Mouse (Mus musculus): ENCODE data around the gene Zcchc14. TPM values are rescaled to one million over a fixed set of nuclear protein-coding genes. Genes with fewer than 3 reads are reported as not detected.

The Zcchc14 gene
- polyA plus RNA-seq, 1 experiment from 2014 or later: 10.9 TPM

DNA sequence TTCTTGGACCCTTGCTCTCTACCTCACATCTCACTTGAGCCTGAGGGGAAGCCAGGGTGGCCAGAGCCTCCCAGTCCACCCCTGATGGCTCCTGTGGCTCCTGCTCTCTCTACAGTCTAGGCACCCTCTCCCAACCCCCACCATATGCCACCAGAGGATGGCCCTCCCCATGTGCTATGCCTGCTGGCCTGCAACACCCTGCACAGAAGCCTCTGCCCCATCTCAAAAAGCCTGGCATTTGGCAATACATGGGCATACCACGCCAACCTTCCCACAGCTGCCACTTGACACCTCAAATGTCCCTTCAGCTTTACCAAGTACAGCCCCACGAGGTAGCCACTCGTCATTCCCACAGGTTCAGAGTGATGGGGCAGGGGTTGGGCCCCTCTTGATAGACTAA is 9.9 kb downstream of the Zcchc14 start:
- peaks cover 66% of the 10 kb centered on the region for H3K4me1 ChIP-seq

DNA sequence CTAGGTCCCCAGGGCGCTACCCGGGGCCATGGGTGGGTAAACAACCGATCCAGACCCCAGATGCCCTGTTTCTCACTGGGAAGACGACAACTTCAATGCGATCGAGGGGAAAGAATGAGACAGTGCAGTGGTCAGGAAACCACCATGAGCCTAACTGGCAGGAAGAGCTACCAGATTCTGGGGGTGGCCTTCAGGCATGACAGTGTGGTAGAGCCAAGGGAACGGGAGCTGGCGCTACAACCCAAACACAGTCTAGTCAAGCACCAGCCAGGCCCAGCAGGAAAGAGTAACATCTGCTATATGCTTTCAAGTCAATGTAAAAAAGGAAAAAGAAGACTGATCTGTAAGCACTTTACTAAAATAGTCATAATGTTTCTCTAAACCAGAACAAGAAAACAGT is 16.5 kb downstream of the Zcchc14 start:
- H3K4me3 ChIP-seq: no peak overlapping the region
- WGBS: 76% methylated on average over 8 of the region's 8 CpGs
- H3K9me3 ChIP-seq: no peaks in the 10 kb centered on the region
- DNase-seq (ENCODE audit: low spot score): no peak
- peaks cover 8% of the 10 kb centered on the region; the same call in 1 of the 2 replicates for H3K36me3 ChIP-seq
- peaks cover 75% of the 10 kb centered on the region for H3K4me1 ChIP-seq
- peak overlapping the region; percentile 42; the same call in 1 of the 2 replicates for H3K27ac ChIP-seq
- no peaks in the 10 kb centered on the region for H3K27me3 ChIP-seq (ENCODE audit: insufficient read depth, poor library complexity, severe bottlenecking)

More for the DNA sequence above, 9.9 kb downstream of the Zcchc14 start:
- Histone ChIP-seq H3K27ac (no peak overlapping the region), H3K9me3 (no peaks in the 10 kb centered on the region), H3K27me3 (ENCODE audit: insufficient read depth, poor library complexity, severe bottlenecking) (no peaks in the 10 kb centered on the region), H3K36me3 (no peaks in the 10 kb centered on the region), H3K4me3 (no peak overlapping the region)
- WGBS: 66% methylated on average over 3 of the region's 3 CpGs
- no peak for DNase-seq (ENCODE audit: low spot score)

DNA sequence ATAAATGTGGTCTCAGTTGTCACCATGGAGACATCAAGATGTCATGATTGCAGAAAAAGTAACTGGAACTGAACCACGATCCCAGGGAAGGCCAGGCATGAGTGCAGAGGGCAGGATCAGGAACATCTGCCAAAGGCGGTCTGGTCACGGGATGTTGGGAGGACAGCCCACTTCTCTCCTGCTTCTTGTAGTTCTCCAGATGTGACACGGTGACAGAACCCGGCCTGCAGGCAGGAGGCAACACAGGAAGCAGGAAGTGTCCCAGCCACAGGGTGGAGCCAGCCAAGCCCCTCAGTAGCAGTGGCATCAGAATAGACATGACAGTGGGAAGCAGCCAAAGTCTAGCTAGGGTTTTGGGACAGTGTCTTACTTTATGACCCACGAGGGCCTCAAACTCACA is 17.2 kb downstream of the Zcchc14 start:
- WGBS: 50% methylated on average over 6 of the region's 6 CpGs
- Histone ChIP-seq H3K4me1 (peaks cover 73% of the 10 kb centered on the region), H3K27ac (peak overlapping the region; percentile 42; the same call in 1 of the 2 replicates), H3K9me3 (no peaks in the 10 kb centered on the region), H3K4me3 (no peak overlapping the region), H3K36me3 (peaks cover 8% of the 10 kb centered on the region; the same call in 1 of the 2 replicates), H3K27me3 (ENCODE audit: insufficient read depth, poor library complexity, severe bottlenecking) (no peaks in the 10 kb centered on the region)
- no peak for DNase-seq (ENCODE audit: low spot score)

DNA sequence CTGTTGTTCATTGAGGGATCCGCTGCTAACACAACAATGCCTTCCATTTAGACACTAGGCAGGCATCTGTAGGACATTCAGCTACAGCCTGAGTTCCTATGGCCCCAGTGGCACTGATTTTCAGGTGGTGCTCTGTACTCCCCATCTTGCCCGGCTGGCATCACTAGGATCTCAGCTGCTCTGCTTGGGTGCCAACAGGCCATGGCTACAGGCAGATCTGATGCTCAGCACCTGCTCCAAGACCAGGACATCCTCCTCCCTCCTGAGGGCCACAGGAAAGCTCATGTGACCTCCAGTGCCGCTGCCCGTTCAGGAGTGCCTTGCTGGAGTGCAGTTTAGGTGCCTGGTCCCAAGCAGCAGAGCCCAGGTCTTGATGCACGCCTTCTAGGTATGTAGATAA is 20.3 kb downstream of the Zcchc14 start:
- 60% methylated on average over 5 of the region's 5 CpGs for WGBS
- DNase-seq (ENCODE audit: low spot score): no peak
- Histone ChIP-seq H3K4me1 (peaks cover 61% of the 10 kb centered on the region), H3K36me3 (peaks cover 21% of the 10 kb centered on the region), H3K4me3 (no peak overlapping the region), H3K9me3 (no peaks in the 10 kb centered on the region), H3K27me3 (ENCODE audit: insufficient read depth, poor library complexity, severe bottlenecking) (no peaks in the 10 kb centered on the region), H3K27ac (peak overlapping the region; percentile 12)

DNA sequence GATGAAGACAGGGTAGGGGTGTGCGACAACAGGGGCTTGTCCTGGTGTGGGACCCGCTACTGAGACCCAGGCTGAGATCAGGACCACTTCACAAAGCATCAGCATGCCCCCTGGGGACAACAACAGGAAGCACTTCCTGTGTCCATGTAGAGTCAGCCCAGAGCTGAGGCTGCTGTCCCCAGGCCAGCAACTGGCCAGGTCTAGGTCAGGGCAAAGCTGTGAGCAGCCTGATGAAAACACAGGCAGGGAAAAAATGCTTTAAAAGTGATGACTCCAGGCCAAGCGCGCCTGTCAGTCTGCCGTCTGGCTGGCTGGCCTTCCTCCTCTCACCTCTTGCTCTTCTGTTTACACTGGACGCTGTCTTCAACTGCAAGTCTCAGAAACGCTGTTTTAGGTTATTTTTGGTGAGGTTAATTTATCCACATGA is 21.0 kb downstream of the Zcchc14 start:
- no peak for DNase-seq (ENCODE audit: low spot score)
- peaks cover 27% of the 10 kb centered on the region for H3K36me3 ChIP-seq
- 54% methylated on average over 7 of the region's 7 CpGs for WGBS
- H3K9me3 ChIP-seq: no peaks in the 10 kb centered on the region
- no peaks in the 10 kb centered on the region for H3K27me3 ChIP-seq (ENCODE audit: insufficient read depth, poor library complexity, severe bottlenecking)
- peaks cover 61% of the 10 kb centered on the region for H3K4me1 ChIP-seq
- H3K4me3 ChIP-seq: no peak overlapping the region
- H3K27ac ChIP-seq: peak overlapping the region; percentile 12

DNA sequence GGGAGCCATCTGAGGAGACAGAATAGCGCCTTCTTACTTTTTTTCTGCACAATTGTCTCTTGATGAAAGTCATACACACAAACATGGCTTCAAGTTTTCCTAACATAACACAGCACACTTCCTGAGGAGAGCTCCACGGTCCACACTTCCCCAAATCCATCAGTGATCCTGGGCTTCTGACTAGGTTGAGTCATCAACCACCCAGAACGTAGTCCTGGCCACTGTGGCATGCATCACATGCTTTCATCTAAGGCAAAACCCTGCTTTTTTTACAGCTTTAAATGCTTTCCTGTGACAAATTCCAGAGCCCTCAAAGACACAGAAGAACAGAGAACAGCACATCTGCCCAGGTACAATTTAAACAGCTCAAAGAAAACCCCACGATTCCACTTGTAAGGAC is 24.0 kb downstream of the Zcchc14 start:
- Histone ChIP-seq H3K4me1 (peaks cover 62% of the 10 kb centered on the region), H3K4me3 (no peak overlapping the region), H3K27ac (0 out of 2 replicates have a peak overlapping the region, but pooled peaks have one; percentile 13), H3K9me3 (no peaks in the 10 kb centered on the region), H3K36me3 (peaks cover 20% of the 10 kb centered on the region), H3K27me3 (ENCODE audit: insufficient read depth, poor library complexity, severe bottlenecking) (no peaks in the 10 kb centered on the region)
- DNase-seq (ENCODE audit: low spot score): no peak
- 59% methylated on average over 4 of the region's 4 CpGs for WGBS

DNA sequence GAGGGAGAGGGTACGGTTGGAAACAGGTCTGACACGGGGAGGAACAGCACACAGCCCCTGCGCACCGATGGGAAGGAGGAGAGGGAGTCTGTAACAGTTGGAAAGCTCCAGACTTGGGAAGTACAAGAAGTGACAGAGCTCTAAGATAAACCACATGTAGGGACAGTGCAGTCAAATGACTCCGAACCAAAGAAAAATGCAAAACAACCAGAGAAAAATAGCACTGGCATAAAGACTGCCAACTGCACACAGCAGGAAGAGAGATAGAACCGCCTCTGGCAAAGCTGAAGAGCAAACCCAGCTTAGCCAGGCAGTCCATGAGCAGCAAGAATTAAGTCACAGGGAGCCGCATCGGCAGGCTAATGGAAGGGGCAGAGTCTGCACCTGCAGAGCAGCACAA is 29.7 kb downstream of the Zcchc14 start:
- H3K27me3 ChIP-seq (ENCODE audit: insufficient read depth, poor library complexity, severe bottlenecking): no peaks in the 10 kb centered on the region
- no peak overlapping the region for H3K27ac ChIP-seq
- WGBS: 91% methylated on average over 8 of the region's 8 CpGs
- H3K4me3 ChIP-seq: no peak overlapping the region
- peaks cover 63% of the 10 kb centered on the region for H3K4me1 ChIP-seq
- H3K36me3 ChIP-seq: peaks cover 16% of the 10 kb centered on the region
- DNase-seq (ENCODE audit: low spot score): no peak
- no peaks in the 10 kb centered on the region for H3K9me3 ChIP-seq

DNA sequence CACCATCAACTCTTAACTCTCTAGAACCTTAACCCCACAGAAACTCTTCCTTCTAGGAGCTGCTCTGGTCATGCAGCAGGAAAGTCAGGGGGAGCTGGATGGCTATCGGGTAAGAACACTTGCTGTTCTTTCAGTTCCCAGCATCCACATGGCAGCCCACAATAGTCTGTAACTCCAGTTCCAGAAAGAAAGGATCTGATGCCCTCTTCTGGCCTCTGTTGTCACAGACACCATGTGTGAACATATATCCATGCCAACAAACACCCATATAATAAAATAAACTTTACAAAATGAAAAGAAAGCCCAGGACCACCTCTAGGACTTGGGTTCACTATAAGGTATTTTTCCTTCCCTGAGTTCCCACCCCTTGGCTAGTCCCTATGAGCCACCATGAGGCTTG is 30.8 kb downstream of the Zcchc14 start:
- no peaks in the 10 kb centered on the region for H3K27me3 ChIP-seq (ENCODE audit: insufficient read depth, poor library complexity, severe bottlenecking)
- WGBS: 65% methylated on average over 1 of the region's 1 CpGs
- H3K27ac ChIP-seq: no peak overlapping the region
- no peaks in the 10 kb centered on the region for H3K9me3 ChIP-seq
- H3K4me1 ChIP-seq: peaks cover 64% of the 10 kb centered on the region
- no peak overlapping the region for H3K4me3 ChIP-seq
- DNase-seq (ENCODE audit: low spot score): no peak
- H3K36me3 ChIP-seq: peaks cover 17% of the 10 kb centered on the region

DNA sequence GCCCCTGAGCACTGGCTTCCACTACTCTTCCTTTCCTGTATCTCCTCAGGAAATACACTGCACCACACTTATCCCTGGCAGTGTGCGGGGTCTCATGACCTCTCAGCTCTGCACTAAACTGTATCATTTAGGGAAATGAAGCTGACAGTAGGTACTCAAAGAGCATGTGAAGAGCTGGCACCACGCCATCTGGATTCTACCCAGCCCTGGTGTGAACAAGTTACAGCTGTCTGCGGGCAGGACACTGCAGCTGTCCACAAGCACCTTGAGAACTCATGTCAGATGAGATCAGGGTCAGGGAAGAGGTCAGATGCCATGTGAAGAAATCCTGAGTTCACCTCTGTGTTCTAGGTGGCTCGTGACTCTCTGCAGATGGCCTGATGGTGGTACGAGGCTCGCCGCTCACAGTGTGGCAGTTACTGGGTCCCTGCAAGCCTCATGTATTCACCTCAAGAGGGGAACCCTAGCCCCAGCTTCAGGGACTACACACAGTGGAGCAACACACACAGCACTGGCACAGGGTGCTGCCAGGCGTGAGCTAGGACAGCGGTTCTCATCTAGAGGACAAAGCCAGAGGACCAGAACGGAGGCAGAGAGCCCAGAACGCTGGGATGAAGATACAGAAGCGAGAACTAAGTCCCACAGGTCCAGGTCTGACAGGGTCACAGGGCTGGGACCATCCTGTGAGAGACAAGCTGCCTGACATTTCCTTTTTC is 31.7 kb downstream of the Zcchc14 start:
- WGBS: 78% methylated on average over 12 of the region's 12 CpGs
- DNase-seq (ENCODE audit: low spot score): no peak
- H3K9me3 ChIP-seq: no peaks in the 10 kb centered on the region
- peaks cover 56% of the 10 kb centered on the region for H3K4me1 ChIP-seq
- no peaks in the 10 kb centered on the region for H3K27me3 ChIP-seq (ENCODE audit: insufficient read depth, poor library complexity, severe bottlenecking)
- peak overlapping the region; percentile 38; the same call in 1 of the 2 replicates for H3K27ac ChIP-seq
- peaks cover 23% of the 10 kb centered on the region for H3K36me3 ChIP-seq
- no peak overlapping the region for H3K4me3 ChIP-seq

DNA sequence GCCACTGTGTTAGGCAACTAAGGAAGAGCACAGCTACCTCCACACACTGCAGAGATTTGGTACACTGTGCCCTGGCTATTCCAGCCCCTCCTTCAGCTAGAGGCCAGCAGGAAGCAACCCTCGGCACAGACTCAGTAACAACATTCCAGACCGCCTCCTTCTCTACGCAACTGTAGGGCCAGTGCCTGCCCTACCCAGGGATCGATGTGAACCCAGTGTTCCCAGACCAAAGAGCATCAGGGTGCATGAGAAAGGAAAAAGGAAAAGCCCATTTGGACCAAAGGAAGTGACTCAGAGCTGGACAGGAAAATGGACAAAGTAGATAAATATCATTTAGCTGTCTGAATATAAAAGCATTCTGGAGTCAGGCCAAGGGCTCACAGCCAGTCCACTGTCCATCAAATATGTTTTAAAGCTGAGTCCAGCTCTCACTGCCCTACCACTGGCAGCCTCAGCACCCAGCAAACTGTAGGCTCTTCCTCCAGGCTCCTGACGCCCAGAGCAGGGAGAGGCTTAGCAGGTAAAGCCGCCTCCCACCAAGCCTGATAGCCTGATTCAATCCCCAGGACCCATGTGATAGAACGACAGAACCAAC is 33.2 kb downstream of the Zcchc14 start:
- Histone ChIP-seq H3K27ac (0 out of 2 replicates have a peak overlapping the region, but pooled peaks have one; percentile 57), H3K4me3 (no peak overlapping the region), H3K4me1 (peaks cover 42% of the 10 kb centered on the region), H3K9me3 (no peaks in the 10 kb centered on the region), H3K36me3 (peaks cover 33% of the 10 kb centered on the region), H3K27me3 (ENCODE audit: insufficient read depth, poor library complexity, severe bottlenecking) (no peaks in the 10 kb centered on the region)
- 39% methylated on average over 7 of the region's 7 CpGs for WGBS
- no peak for DNase-seq (ENCODE audit: low spot score)

DNA sequence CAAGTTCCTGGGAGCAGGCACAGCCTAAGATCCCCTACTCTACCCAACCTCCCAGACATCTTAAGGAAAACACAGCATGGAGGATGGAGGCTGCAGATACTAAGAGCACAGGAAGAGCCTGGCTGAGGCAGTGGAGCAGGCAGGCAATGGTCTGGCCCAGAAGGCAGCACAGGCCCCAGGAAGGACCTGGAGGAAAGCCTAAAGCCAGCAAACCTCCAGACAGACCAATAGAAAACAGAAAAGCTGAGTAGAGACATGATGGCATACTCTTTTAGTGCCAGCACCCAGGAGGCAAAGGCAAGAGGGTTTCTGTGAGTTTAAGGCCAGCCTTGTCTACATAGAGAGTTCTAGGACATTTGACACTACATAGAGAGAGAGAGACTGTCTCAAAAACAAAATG is 39.3 kb downstream of the Zcchc14 start:
- H3K36me3 ChIP-seq: peaks cover 65% of the 10 kb centered on the region
- 0 out of 2 replicates have a peak overlapping the region, but pooled peaks have one; percentile 36 for H3K27ac ChIP-seq
- H3K4me1 ChIP-seq: peaks cover 24% of the 10 kb centered on the region
- H3K27me3 ChIP-seq (ENCODE audit: insufficient read depth, poor library complexity, severe bottlenecking): no peaks in the 10 kb centered on the region
- DNase-seq (ENCODE audit: low spot score): no peak
- H3K9me3 ChIP-seq: no peaks in the 10 kb centered on the region
- H3K4me3 ChIP-seq: no peak overlapping the region

DNA sequence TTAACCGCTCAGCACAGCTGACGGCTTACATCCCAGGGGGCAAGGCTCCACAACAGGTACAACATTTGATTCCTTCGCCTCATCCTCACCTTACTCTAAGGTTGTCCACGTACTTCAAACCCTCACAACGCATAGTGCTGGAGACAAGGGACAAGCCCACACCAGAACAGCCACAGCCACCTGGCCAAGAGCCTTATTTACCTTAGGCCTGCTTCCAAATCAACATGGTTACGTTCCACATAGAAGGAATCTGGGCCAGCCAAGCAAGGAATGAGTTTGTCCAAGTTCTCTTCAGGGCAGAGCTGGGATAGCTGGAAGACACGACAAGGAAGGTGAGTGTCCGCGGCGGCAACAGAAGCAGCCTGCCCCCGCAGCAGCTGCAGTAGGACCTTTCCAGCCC is 42.8 kb downstream of the Zcchc14 start:
- H3K27ac ChIP-seq: no peak overlapping the region
- peaks cover 66% of the 10 kb centered on the region for H3K36me3 ChIP-seq
- no peak overlapping the region for H3K4me3 ChIP-seq
- DNase-seq (ENCODE audit: low spot score): no peak
- no peaks in the 10 kb centered on the region for H3K27me3 ChIP-seq (ENCODE audit: insufficient read depth, poor library complexity, severe bottlenecking)
- no peaks in the 10 kb centered on the region for H3K9me3 ChIP-seq
- H3K4me1 ChIP-seq: peaks cover 11% of the 10 kb centered on the region
- 84% methylated on average over 11 of the region's 11 CpGs for WGBS

DNA sequence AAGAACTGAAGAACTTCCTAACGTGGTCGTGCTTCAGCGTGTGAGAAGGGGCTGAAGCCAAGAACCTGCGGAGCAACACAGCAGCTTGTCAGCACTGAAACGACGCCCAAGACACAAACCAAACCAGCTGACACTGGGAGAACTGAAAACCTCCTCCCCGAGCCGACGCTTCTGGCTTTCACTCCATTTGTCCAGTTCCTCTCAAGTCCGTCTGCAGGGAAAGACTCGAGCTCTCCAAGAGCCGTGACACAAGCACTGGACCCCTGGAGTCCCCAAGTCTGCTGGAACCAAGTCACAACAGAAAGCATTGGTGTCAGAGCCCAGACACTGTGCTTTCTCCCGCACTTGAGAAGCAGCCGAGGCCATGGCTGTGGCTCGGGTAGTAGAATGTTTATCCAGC is 43.5 kb downstream of the Zcchc14 start:
- Histone ChIP-seq H3K9me3 (no peaks in the 10 kb centered on the region), H3K4me3 (no peak overlapping the region), H3K27me3 (ENCODE audit: insufficient read depth, poor library complexity, severe bottlenecking) (no peaks in the 10 kb centered on the region), H3K36me3 (peaks cover 73% of the 10 kb centered on the region), H3K27ac (no peak overlapping the region), H3K4me1 (peaks cover 11% of the 10 kb centered on the region)
- DNase-seq (ENCODE audit: low spot score): no peak
- WGBS: 81% methylated on average over 15 of the region's 15 CpGs
